Mouse (Mus musculus) brain, embryonic 14.5 days (tissue): ENCODE data around the gene Tjp1.

Experiments
- CTCF ChIP-seq: fragments of 200-500 bp; IDR thresholded peaks from 2 replicates; pipeline ENCODE4 v1.5.1; 2012; ENCODE audit warnings: inconsistent platforms, mild to moderate bottlenecking, moderate library complexity, borderline replicate concordance; ENCODE audit not compliant: insufficient read depth, insufficient read length; ENCODE audit errors: extremely low read depth
- POLR2A ChIP-seq: fragments of 200-500 bp; IDR thresholded peaks from 2 replicates; pipeline ENCODE4 v1.6.1; 2012; ENCODE audit warnings: mild to moderate bottlenecking, inconsistent platforms, borderline replicate concordance; ENCODE audit not compliant: poor library complexity, insufficient read depth, insufficient read length, severe bottlenecking; ENCODE audit errors: extremely low read depth

DNA sequence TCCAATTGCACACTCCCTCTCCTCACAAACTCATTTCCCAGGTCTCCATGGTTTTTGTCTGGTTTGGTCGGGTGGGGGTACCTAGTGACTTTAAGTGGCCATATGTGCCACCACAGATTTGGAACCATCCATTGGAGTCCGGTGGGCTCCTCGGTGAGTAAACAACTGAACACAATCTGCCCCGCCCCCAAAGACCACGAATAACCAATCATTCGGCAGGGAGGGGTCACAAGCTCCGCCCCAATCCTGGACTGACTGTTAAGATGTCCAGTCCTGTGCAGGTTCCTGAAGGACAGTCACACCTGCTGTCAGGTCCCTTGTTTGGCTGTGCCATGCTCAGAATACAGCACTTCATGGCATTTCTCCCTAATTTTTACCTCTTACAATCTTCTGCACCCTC lies 37.1 kb downstream of the Tjp1 start:
- TF ChIP-seq POLR2A (no peak), CTCF (no peak)
